Mouse (Mus musculus): ENCODE results near the gene Rela.
A peak's percentile ranks its signal among the peaks of the same experiment; 100 is the strongest.

The Rela gene

DNA sequence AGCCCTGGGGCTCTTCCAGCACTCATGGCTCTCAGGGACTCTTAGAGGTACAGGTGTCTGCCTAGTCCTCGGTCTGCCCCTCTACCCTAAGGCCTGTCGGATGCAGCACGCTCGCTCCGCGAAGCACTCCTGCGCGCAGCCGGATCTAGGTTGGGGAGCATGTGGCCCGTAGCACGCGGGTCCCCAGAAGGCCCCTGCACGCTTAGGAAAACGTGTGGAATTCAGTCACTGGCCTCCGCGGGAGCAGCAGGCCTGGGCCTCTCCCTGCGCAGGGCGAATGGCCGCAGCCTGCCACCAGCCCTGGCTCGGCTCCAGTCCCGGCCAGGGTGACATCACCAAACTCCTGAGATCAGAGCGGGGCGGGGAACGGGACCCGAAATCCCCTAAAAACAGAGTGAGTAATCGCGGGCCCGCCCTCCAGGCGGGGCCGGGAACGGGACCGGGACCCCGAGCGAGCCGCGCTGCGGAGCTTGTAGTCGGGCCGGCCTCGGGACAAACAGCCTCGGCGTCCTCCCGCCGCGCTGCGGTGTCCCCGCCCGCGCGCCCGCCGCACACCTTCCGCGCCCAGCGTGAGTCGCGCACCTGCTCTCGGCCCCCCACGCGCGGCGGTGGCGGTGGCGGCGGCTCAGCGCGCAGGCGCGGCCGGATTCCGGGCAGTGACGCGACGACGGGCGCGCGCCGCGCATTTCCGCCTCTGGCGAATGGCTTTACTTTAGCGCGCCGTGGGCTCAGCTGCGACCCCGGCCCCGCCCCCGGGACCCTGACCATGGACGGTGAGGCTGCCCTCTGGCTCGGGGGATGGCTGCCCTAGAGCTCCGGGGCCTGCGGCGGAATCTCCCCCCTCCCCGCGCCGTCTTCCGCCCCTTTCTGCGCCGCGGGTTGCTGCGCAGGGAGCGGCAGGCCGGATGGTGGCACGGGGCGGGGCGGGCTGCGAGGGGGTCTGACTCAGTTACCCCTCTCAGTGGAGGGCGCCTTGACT lies at the start of gene Rela:
Gene Rela (plus strand): TSS at position 415 of the 979 bp plus-strand sequence.
- DNase-seq (ENCODE audit: low spot score): peak; percentile 91

DNA sequence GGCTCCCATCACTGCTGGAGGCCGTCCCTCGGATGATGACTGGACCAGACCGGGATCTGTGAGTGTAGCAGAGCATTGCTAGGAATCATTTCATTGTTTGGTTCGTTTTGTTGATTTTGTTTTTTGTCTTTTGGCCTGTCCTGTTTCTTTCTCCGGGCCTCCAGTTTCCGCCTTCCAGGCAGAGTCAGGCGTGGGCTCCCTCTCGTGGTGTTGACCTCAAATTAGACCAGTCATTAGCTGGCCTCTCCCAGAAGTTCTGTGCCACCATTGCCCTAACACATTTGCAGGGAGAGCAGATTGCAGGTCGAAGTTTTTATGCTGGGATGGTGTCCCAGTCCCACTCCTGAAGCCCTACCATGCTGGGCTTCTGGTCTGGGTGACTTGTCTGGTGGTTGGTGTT lies 48.1 kb upstream of the Rela start:
- no peak for DNase-seq (ENCODE audit: low spot score)

DNA sequence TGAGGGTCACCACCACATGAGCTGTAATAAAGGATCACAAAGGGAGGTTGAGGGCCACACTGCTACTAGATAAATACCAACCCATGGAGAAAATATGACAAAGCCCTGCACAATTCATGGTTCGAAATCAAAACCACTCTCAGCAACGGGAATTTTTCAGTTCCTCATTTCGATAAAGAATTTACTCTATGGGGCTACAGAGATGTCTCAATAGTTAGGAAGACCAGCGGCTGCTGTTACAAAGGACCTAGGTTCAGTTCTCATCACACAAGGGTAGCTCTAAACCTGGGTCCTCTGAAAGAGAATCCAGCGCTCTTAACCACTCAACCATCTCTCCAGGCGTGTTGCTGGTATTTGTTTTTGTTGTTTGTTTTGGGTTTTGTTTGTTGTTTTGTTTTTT lies 45.4 kb upstream of the Rela start:
- no peak for DNase-seq (ENCODE audit: low spot score)

DNA sequence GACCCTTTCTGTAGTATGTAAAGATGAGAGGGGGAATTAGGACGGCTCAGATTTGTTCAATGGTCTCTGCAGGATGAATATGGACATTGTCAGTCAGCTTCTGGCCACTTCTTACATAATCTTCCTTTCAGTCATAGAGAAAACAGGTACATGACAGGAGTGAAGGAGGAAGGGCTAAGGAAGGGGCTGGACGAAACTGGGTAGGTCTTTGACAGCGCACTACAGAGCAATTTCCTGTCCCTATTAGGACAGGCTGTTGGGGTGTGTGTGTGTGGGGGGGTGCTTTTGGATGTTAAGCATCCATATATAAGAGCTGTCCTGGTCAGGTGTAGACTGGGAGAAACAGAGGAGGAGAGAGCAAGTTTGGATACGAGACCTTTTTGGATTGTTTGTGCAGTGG lies 38.1 kb upstream of the Rela start:
- DNase-seq (ENCODE audit: low spot score): no peak

DNA sequence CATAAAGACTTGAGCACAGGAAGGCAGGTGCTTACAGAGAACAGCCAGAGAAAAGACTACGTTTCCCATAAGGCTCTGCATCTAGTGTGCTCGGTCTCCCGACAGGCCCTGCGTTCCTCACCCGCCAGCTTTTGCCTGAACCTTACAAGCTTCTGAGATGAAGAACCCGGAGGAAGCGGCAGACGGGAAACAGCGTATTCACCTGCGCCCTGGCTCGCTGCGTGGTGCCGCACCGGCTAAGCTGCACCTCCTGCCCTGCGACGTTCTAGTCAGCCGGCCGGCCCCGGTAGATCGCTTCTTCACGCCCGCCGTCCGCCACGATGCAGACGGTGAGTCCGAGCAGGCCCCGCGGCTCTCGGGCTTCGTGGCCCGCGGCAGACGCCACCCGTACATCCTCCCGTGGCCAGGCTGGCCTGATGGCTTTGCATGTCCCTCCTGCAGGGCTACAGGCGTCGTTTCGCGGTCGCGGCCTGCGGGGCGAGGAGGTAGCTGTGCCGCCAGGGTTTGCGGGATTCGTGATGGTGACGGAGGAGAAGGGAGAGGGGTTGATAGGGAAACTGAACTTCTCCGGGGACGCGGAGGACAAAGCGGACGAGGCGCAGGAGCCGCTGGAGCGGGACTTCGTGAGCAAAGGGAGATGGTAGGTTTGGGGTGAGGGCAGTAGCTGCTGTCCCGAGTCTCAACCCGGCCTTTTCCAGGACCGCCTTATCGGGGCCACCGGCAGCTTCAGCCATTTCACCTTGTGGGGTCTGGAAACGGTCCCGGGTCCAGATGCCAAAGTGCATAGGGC lies 35.3 kb upstream of the Rela start, which contains the start of gene Rnaseh2c:
Gene Rnaseh2c (plus strand): TSS at position 122 of the 790 bp plus-strand sequence.
- peak; percentile 82 for DNase-seq (ENCODE audit: low spot score)

DNA sequence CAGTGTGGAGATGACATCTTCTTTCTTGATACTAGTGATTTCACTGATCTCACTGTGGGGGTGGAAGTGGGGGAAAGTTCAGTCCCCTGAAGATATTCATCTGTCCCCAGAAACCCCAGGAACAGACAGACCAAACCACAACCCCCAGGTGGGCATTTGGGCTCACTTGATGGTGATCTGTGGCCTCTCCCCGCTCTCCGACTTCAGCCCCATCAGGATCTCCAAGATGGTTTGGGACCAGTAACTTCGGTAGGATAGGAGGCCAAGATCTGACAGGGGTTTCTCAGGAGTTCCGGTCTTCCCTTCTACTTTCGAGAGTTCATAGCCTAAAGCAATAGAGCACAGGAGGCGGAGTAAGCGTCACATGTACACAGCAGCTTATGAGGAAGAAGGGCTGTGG lies 33.6 kb upstream of the Rela start:
- DNase-seq (ENCODE audit: low spot score): no peak

DNA sequence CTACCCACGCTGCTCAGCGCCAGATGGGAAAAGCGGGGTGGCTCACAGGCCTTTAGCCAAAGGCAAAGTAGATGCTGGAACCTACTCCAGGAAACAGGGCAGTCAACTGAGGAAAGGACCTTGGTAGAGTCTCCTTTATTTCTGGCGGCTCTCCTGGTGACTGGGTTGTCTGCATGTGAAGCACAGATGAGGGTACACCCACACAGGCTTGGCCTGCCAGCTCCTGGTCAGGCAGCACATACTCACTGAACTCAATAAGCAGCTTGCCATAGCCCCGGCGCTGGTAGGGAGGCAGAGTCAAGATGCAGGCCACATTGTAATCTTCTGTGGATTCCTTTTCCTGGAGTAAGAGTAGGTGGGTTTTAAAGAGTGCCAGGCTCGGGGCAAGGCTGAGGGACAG lies 32.2 kb upstream of the Rela start:
- no peak for DNase-seq (ENCODE audit: low spot score)

DNA sequence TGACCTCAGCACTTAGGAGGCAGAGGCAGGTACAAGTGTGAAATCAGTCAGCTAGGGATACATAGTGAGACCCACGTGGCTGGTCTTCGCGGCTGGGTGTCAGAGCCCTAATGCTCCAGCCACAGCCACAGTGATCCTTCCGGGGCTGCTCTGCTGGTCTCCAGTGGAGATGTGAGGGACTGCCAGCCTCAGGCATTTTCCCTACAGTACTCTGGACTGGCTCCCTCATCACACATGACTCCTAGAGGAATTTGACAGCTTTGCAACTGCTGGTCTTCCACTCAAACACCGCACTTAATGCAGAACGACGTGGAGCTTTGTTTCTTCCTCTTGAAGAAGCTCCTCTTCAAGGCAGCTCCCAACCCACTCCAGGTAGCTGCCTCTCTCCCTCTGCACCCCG lies 31.1 kb upstream of the Rela start:
- DNase-seq (ENCODE audit: low spot score): no peak

DNA sequence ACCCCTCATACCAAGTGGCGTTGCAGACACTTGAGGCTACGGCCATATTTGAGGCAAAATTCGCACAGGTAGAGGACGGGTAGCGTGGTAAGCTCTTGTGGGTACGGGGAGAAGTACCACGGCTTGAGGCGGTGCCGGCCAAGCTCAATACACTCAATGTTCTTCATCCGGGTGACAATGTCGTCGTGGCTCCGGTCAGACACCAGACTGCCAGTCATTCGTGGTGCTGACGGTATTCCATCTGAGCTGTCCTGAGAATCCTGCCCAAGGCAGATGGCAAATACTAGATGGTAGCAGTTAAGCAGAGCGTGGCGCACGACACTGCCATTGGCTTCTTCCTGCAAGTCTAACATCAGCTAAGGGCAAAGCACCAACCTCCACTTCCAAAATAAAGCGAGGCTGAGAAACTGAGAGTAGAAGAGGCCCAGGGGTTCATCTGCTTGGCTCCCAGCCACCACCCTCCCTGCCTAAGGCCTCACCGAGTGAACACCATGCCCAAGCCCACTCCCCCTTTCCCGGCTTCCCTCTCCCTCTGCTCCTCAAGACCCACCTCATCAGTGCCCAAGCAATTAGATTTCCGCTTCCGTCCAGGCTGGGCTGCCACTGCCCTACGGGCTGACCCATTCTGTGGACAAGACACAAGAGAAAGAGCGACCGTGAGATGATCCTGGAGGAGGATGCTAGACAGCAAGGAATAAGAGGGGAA lies 29.4 kb upstream of the Rela start:
- DNase-seq (ENCODE audit: low spot score): no peak

DNA sequence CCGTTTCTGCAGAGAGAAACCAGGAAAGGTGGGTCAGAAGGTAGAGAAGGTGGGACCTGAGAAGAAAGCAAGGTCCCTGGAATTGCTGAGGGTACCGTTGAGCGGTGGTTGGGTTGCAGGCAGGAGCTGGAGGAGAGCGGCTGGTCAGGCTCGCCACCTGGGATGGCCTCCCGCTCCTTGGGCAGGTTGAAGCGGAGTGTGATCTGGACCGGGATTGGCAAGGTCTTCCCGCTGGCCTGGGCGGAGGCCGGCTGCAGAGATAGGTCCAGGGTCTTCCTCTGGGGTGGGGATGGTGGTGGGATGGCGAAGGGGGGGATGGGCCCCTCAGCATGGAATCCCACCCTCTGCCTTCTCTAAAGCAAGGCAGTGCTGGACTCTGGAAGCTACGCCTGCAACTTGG lies 28.6 kb upstream of the Rela start:
- DNase-seq (ENCODE audit: low spot score): no peak

DNA sequence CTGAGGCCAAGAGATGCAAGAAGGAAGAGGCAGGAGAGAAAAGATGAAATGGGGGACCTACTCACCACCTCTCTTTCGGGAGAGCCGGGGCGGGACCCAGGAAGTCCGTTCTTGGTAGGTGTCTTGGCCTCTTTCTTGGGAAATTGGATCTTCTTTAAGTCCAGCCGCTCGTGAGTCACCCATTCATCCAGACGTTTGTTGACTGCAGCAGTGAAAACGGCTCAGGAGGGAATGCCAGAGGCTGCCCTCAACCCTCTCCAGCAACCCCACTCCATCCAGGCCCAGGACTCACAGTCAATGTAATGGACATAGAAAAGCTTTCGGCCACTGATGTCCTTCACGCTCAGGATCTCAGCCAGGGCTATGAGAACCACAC lies 28.1 kb upstream of the Rela start:
- DNase-seq (ENCODE audit: low spot score): no peak

DNA sequence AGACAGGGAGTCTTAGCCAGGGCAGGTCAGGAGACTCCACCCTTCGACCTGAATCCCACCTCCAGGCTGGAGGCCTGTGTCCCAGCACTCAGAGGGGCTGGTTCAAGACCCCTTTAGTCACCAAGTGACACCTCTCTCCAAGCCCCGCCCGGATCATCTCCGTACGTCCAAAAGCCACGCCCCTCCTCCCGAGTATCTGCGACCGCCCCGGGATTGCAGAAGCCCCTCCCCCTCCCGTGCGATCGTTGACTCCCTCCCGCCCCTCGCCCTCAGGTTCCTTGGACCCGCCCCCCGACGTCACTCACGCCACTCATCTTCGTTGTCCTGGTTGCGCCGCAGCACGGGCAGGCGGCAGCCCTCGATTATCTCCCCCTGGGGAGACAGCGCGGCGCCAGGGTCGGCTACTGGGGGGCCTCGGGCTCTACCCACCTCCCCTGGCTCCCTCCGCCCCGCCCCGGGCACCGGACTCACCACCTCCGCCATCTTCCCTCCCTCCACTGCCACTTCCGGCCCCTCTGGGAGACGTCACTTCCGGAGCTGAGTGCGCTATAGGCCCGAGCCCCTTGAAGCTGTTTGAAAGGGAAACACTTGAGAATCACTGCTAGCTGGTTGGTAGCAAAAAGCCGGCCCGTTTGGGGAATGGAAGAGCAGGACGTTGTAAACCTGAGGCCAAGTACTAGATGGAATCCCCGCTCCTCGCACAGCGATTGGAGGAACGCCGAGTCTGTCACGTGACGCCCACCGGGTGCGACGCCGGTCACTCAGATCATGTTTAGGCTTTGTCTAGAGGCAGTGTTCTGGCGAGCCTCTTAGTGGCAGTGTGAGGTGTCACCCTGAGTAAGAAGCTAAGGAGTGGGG lies 27.5 kb upstream of the Rela start, which contains the start of gene Kat5:
Gene Kat5 (minus strand): TSS at position 691 of the 858 bp plus-strand sequence.
- DNase-seq (ENCODE audit: low spot score): peak; percentile 93

DNA sequence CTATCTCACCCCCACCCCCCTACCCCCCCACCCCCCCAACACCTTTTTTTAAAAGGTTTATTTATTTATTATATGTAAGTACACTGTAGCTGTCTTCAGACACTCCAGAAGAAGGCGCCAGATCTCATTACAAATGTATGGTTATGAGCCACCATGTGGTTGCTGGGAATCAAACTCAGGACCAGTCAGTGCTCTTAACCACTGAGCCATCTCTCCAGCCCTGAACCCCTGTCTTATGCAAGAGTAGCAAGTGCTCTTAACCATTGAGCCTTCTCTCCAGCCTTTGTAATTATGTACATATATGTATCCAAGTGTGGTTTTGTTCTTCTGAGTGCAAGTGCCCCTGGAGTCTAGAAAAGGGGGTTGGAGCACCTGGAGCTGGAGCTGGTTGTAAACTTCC lies 25.3 kb upstream of the Rela start:
- no peak for DNase-seq (ENCODE audit: low spot score)

DNA sequence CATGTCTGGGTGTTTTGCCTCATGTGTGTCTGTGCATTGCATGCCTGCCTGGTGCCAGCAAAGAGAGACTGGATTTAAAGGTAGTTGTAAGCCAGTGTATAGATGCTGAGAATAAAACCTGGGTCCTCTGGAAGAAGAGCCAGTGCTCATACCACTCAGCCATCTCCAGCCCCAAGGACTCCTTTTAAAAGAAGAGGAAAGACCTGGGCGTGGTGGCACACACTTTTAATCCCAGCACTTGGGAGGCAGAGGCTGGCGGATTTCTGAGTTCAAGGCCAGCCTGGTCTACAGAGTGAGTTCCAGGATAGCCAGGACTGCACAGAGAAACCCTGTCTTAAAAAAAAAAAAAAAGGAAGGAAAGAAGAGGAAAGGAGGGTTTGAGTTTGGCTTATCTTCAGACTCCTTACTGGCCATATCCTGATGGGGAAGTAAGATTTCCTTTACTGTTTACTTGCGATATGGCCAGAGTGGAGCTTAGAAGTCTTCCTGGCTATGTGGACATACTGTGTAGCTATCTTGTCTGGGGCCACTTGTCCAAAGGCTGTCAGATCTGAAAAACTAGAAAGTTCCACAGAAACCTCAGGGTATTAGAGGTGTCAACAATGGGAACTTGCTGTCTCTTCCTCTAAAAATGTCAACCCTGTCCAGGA lies 24.4 kb upstream of the Rela start:
- DNase-seq (ENCODE audit: low spot score): no peak

DNA sequence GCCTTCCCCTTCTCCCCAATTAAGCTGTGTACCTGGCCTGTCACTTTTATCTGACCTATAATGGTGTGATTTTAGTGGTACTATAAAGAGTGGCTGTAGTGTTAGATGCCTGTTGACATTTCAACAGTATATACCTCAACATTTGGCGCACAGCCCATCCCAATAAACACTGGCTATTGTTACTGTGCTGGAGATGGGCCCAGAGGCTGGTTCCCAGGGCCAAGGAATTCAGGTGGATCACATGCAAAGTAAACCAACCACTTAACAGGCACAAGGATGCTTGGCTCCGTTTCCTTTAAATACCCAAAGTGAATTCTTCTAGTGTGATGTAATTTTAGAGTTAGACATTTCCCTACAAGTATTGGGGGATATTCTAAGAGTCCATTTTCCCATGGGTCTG lies 22.3 kb upstream of the Rela start:
- no peak for DNase-seq (ENCODE audit: low spot score)

DNA sequence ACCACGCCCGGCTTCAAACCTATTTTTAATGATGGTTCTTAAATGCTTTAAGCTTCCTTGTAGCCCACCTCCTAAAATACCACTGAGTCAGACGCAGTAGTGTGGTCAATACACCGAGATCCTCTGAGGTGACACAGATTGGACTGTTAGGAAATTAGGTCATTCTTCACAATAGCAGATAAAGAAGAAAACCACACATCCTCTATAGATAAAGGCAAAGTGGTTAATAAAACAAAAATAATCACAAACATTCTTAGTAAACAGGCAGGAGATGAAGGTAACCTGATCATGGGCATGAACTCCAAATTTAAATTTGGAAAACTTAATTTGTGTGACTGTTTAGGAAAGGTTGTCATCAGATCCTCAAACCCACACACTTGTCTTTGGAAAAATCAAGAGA lies 17.3 kb upstream of the Rela start:
- no peak for DNase-seq (ENCODE audit: low spot score)

DNA sequence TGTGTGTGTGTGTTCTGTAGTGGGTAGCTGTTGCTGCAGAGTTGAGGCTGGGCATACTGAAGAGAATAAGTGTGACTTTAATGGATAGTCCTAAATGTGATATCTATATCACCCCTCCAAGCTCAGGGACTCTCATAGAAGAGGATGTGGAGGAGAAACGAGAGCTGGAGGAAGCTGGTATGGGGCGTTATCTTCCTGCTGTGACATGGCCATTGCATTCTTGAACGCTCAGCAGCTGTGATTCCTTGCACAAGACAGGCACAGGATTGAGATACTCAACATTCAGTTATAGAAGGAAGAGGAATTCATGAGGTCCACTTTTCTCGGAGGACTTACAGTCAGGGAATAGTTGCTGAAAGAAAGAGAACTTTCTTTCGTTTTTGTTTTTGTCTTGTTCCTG lies 15.4 kb upstream of the Rela start:
- DNase-seq (ENCODE audit: low spot score): no peak

DNA sequence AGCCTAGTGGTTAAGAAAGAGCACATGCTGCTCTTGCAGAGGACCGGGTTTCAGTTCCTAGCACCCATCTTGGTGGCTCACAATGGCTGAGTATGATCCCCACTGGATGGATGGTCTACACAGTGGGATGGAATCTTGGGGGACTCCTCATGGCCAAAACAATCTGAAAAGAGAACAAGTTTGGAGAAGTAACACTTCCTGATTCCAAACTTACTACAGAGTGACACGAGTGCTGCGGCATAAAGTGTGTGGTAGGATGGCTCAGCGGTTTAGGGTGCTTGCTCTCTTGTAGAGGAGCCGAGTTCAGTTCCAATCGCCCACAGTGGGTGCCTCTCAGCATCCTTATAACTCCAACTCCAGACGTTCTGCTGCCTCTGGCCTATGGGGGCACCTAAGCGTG lies 12.0 kb upstream of the Rela start:
- DNase-seq (ENCODE audit: low spot score): no peak

DNA sequence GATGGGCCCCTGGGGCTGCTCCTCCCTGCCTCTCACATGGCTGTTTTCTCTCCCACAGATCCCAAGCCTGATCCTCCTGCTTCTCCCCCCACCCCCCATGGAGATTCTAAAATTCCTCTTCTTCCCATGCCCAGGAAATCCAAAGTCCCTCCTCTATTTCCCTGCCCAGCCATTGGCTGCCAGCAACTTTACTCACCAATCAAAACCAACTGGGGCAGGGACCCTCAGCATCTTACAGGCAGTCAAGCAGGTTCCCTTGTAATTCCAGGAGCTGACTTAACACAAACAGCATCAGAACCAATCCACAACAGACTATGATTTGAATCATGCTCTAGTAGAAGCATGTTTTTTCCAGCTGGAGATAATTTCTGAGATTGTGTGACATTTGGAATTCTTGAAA lies 7.4 kb upstream of the Rela start:
- DNase-seq (ENCODE audit: low spot score): no peak

DNA sequence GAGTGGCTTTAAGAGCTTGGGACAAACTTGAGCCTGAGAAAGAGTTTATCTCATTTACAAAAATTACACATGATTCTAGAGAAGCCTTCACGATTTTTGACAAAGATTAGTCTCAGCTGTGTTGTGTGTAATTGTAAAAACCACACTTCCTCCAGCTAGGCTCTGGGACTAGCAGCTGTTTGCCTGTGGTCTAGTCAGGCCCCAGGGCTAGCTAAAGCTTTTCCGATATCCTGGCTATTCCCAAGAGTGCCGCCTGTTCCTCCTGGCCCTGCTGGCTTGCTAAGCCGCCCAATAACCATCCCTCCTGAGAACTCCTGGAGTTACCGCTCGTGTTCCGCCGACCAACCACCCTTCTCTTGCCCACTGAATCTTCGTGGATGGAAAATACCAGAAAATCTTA lies 5.2 kb upstream of the Rela start:
- DNase-seq (ENCODE audit: low spot score): no peak

DNA sequence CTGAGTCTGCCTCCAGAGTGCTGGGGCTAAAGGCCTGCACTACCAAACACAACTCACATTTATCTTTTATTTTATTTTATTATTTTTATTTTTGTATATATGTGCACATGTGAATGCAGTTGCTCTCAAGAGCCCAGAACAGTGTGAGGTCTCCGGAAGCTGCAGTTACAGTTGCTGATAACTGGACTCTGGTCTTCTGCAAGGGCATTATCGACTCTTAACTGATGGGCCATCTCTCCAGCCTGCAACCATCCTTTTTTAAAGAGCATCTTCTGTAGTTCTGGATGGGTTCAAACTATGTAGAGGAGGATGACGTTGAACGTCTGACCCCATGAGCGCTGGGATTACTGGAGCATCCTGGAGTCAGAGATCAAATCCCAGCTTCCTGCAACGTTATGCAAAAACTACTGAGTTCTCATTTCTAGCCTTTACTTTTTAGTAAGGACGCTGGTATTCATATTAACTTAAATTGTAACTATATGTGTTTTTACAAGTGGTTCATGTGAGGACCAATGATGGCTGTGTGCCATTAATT lies 1.2 kb upstream of the Rela start:
- no peak for DNase-seq (ENCODE audit: low spot score)

All from layer of hippocampus, adult 11-12 months (tissue).